ENCODE assay signal across 8 mouse cellular contexts in the genomic region with DNA sequence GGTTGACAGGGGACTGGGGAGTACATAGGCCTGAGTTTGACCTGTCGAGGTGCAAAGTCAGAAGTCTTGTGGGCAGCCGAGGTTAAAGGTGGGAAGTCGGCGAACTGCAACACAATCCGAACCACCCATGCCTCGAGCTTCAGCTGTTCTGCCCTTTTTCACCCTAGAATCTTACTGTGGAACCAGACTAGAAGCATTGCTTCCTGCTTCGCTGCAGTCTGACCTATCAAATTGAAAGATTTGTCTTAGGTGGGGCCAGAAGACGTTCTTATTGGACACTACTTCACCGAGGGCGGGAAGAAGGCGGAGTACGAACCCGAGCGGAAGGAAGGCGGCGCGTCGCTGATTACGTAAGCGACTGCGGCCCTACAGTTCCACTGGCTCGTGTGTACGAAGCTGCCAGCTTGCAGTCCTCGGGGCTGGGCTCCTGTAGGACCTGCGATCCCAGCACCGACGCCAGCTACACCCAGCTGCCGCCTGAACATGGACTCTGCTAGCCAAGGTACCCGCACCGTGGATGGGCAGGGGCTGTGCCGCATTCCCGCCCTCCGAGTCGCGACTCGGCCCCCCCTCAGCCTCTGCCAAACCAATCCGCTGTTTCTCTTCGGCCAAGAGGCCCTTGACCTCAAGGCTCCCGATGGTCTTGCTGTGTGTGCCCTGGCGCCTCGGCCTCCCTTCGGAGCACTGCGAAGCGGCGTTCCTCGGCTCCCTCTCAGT. TPM values are rescaled to one million over a fixed set of nuclear protein-coding genes. Genes with fewer than 3 reads are reported as not detected.
A peak's percentile ranks its signal among the peaks of the same experiment; 100 is the strongest.
DNase-seq lines count a peak whose midpoint lies in the region; ATAC-seq and TF ChIP-seq lines count a peak whose summit lies in the region.

A gene (plus strand): TSS at position 312 of the 717 bp plus-strand sequence.

- H3K4me3 ChIP-seq in heart, embryonic 12.5 days: peak within 1 kb of the TSS; percentile 87
- peak within 1 kb of the TSS; percentile 71 for H3K4me3 ChIP-seq in kidney, postnatal 0 days (replicated peaks; ENCODE audit: low read depth, low read length)
- peak within 1 kb of the TSS; percentile 86 for H3K4me3 ChIP-seq in liver, embryonic 11.5 days (ENCODE audit: low read depth, low read length)
- peak within 1 kb of the TSS; percentile 96 for H3K4me3 ChIP-seq in stomach, embryonic 14.5 days (ENCODE audit: low read depth, low read length)

- TF ChIP-seq CTCF in kidney, postnatal 0 days (IDR thresholded peaks at IDR 0.05; ENCODE audit: low read depth): no peak

- H3K4me1 ChIP-seq in heart, embryonic 12.5 days (replicated peaks): peaks cover 12% of the 10 kb centered on the region
- H3K4me1 ChIP-seq in kidney, postnatal 0 days (replicated peaks; ENCODE audit: insufficient read depth, low read length): no peaks in the 10 kb centered on the region
- peaks cover 7% of the 10 kb centered on the region for H3K4me1 ChIP-seq in liver, embryonic 11.5 days (replicated peaks; ENCODE audit: control insufficient read depth, insufficient read depth, low read length)
- H3K4me1 ChIP-seq in stomach, embryonic 14.5 days (ENCODE audit: control insufficient read depth, insufficient read depth, low read length): peaks cover 9% of the 10 kb centered on the region; the same call in 1 of the 2 replicates

- H3K9me3 ChIP-seq in heart, embryonic 12.5 days (replicated peaks): no peaks in the 10 kb centered on the region
- H3K9me3 ChIP-seq in kidney, postnatal 0 days (replicated peaks; ENCODE audit: low read length): no peaks in the 10 kb centered on the region
- no peaks in the 10 kb centered on the region for H3K9me3 ChIP-seq in liver, embryonic 11.5 days (ENCODE audit: control insufficient read depth, low read length)
- no peaks in the 10 kb centered on the region for H3K9me3 ChIP-seq in stomach, embryonic 14.5 days (ENCODE audit: control insufficient read depth, low read depth, low read length)

- H3K36me3 ChIP-seq in heart, embryonic 12.5 days: peaks cover 27% of the 10 kb centered on the region
- peaks cover 23% of the 10 kb centered on the region for H3K36me3 ChIP-seq in kidney, postnatal 0 days (ENCODE audit: insufficient read depth, low read length)
- peaks cover 21% of the 10 kb centered on the region for H3K36me3 ChIP-seq in liver, embryonic 11.5 days (ENCODE audit: control insufficient read depth, insufficient read depth, low read length)
- H3K36me3 ChIP-seq in stomach, embryonic 14.5 days (ENCODE audit: control insufficient read depth, insufficient read depth, low read length): peaks cover 15% of the 10 kb centered on the region

- H3K27ac ChIP-seq in heart, embryonic 12.5 days (ENCODE audit: poor library complexity, severe bottlenecking): peak within 1 kb of the TSS; percentile 95
- peak within 1 kb of the TSS; percentile 96 for H3K27ac ChIP-seq in kidney, postnatal 0 days
- H3K27ac ChIP-seq in liver, embryonic 11.5 days (ENCODE audit: low read depth, low read length): peak within 1 kb of the TSS; percentile 99
- H3K27ac ChIP-seq in stomach, embryonic 14.5 days (ENCODE audit: low read length): peak within 1 kb of the TSS; percentile 94

- peak within 1 kb of the TSS; percentile 89 for H3K4me2 ChIP-seq in heart, embryonic 12.5 days
- H3K4me2 ChIP-seq in kidney, postnatal 0 days (ENCODE audit: low read length): peak within 1 kb of the TSS; percentile 84
- peak within 1 kb of the TSS; percentile 90 for H3K4me2 ChIP-seq in liver, embryonic 11.5 days
- H3K4me2 ChIP-seq in stomach, embryonic 14.5 days (replicated peaks; ENCODE audit: low read depth, low read length): peak within 1 kb of the TSS; percentile 83

- WGBS in heart, embryonic 12.5 days: under 1% methylated on average over 46 of the region's 46 CpGs
- WGBS in kidney, postnatal 0 days: 0% methylated on average over 46 of the region's 46 CpGs
- WGBS in liver, embryonic 11.5 days: under 1% methylated on average over 46 of the region's 46 CpGs
- WGBS in stomach, embryonic 14.5 days: under 1% methylated on average over 46 of the region's 46 CpGs

- DNase-seq in CD4-positive helper T cell, adult 2 months (ENCODE audit: low read depth, low spot score): peak; percentile 98
- peak; percentile 96 for DNase-seq in brain, embryonic 18.5 days (ENCODE audit: low read depth, low spot score)
- peak; percentile 99 for DNase-seq in kidney, postnatal 0 days (ENCODE audit: low spot score)
- peak; percentile 89 for DNase-seq in liver, embryonic 11.5 days (ENCODE audit: low spot score)
- DNase-seq in naive thymus-derived CD4-positive, alpha-beta T cell, adult 2 months (ENCODE audit: low read depth): peak; percentile 98

- H3K27me3 ChIP-seq in heart, embryonic 12.5 days (replicated peaks): no peaks in the 10 kb centered on the region
- H3K27me3 ChIP-seq in kidney, postnatal 0 days (ENCODE audit: insufficient read depth, low read length): no peaks in the 10 kb centered on the region
- H3K27me3 ChIP-seq in liver, embryonic 11.5 days (replicated peaks; ENCODE audit: control insufficient read depth, insufficient read depth, low read length): no peaks in the 10 kb centered on the region
- H3K27me3 ChIP-seq in stomach, embryonic 14.5 days (ENCODE audit: control insufficient read depth, insufficient read depth, low read length): no peaks in the 10 kb centered on the region

- H3K9ac ChIP-seq in heart, embryonic 12.5 days: peak within 1 kb of the TSS; percentile 90
- peak within 1 kb of the TSS; percentile 86 for H3K9ac ChIP-seq in kidney, postnatal 0 days (ENCODE audit: low read depth, low read length)
- peak within 1 kb of the TSS; percentile 94 for H3K9ac ChIP-seq in liver, embryonic 11.5 days (ENCODE audit: low read depth, low read length)
- peak within 1 kb of the TSS; percentile 89 for H3K9ac ChIP-seq in stomach, embryonic 14.5 days (replicated peaks; ENCODE audit: low read depth, low read length)

- peak; percentile 89 for ATAC-seq in erythroid progenitor cell, adult 5-6 weeks (replicated peaks; ENCODE audit: low FRiP score, poor library complexity, severe bottlenecking)
- peak; percentile 95 for ATAC-seq in heart, embryonic 12.5 days (ENCODE audit: insufficient number of reproducible peaks, low FRiP score)
- peak; percentile 95 for ATAC-seq in kidney, postnatal 0 days (replicated peaks; ENCODE audit: low FRiP score, low read depth)
- ATAC-seq in liver, embryonic 11.5 days (replicated peaks; ENCODE audit: low FRiP score): peak; percentile 92
- peak; percentile 97 for ATAC-seq in stomach, embryonic 14.5 days (ENCODE audit: insufficient number of reproducible peaks, insufficient read depth, low FRiP score, low read depth)

RNA-seq across cellular contexts. Expression of the gene that starts here (rescaled TPM):
- 19.8 and 23.5 TPM in 2 replicates for total RNA-seq in erythroid progenitor cell, adult 5-6 weeks (2015; ENCODE audit: low replicate concordance)
- total RNA-seq in erythroid progenitor cell, adult 5-6 weeks (2017; ENCODE audit: low replicate concordance): 45.3 and 90.6 TPM in 2 replicates
- polyA plus RNA-seq in heart, embryonic 12.5 days (2016; fragmentation: Nextera tagmentation; extraction: Ambion mirVana): 105 and 109 TPM in 2 replicates
- polyA plus RNA-seq in kidney, postnatal 0 days (2015; fragmentation: Nextera tagmentation; extraction: Ambion mirVana): 140 and 144 TPM in 2 replicates
- polyA plus RNA-seq in liver, embryonic 11.5 days (2014; fragmentation: Nextera tagmentation; extraction: Ambion mirVana): 149 and 156 TPM in 2 replicates
- 175 and 178 TPM in 2 replicates for polyA plus RNA-seq in stomach, embryonic 14.5 days (2014; fragmentation: Nextera tagmentation; extraction: Ambion mirVana)

Comparison
In these comparisons a context has a peak if more than half of its experiments do, and no peak if none do; other contexts are left out.
1. Peak in every context shown above with its lines: DNase-seq, ATAC-seq, H3K4me3 ChIP-seq and H3K27ac ChIP-seq.